Mouse (Mus musculus): Measurements from ENCODE around the gene Arhgef10l. TPM values are rescaled to one million over a fixed set of nuclear protein-coding genes. Genes with fewer than 3 reads are reported as not detected.
A peak's percentile ranks its signal among the peaks of the same experiment; 100 is the strongest.

Arhgef10l gene
- total RNA-seq, 2 experiments from 2014 or later, result 44.3 to 53.6 TPM

- DNase-seq (ENCODE audit: low spot score in 2 of 2), result no peak
- intact Hi-C loops (cut with DNase I), result loop anchor here (1.0 to 10.0 kb wide), 3 partner anchors 81 to 429 kb away; partner anchors contain the start of gene Igsf21
Observed at GRCm38 (mm10) chr4:140673527-140674264, 7.9 kb upstream of the Arhgef10l start.

GRCm38 (mm10) chr4:140667802-140668201 is 2.0 kb upstream of the Arhgef10l start:
- DNase-seq (ENCODE audit: low spot score in 2 of 2), result no peak
- intact Hi-C loops (cut with DNase I), result no loop called here

GRCm38 (mm10) chr4:140665053-140665452 is 759 bp downstream of the Arhgef10l start:
- no peak for DNase-seq (ENCODE audit: low spot score in 2 of 2)
- intact Hi-C loops (cut with DNase I), result no loop called here

- intact Hi-C loops (cut with DNase I), result no loop called here
- DNase-seq (ENCODE audit: low spot score in 2 of 2), result no peak
Observed at GRCm38 (mm10) chr4:140662882-140663585, 2.8 kb downstream of the Arhgef10l start.

GRCm38 (mm10) chr4:140662453-140662852 is 3.4 kb downstream of the Arhgef10l start:
- intact Hi-C loops (cut with DNase I), result no loop called here
- DNase-seq (ENCODE audit: low spot score in 2 of 2), result no peak

GRCm38 (mm10) chr4:140661406-140662022 is 4.3 kb downstream of the Arhgef10l start:
- intact Hi-C loops (cut with DNase I), result no loop called here
- DNase-seq (ENCODE audit: low spot score in 2 of 2), result no peak

- intact Hi-C loops (cut with DNase I), result no loop called here
- peak; percentile 81 to 85 for DNase-seq (ENCODE audit: low spot score in 2 of 2)
Observed at GRCm38 (mm10) chr4:140657681-140658575, 7.9 kb downstream of the Arhgef10l start.

- intact Hi-C loops (cut with DNase I), result no loop called here
- no peak for DNase-seq (ENCODE audit: low spot score in 2 of 2)
Observed at GRCm38 (mm10) chr4:140656529-140656928, 9.3 kb downstream of the Arhgef10l start.

- intact Hi-C loops (cut with DNase I), result no loop called here
Observed at GRCm38 (mm10) chr4:140654798-140655197, 11.0 kb downstream of the Arhgef10l start.

GRCm38 (mm10) chr4:140653835-140654583 is 11.8 kb downstream of the Arhgef10l start:
- intact Hi-C loops (cut with DNase I), result no loop called here
- no peak for DNase-seq (ENCODE audit: low spot score in 2 of 2)

More at GRCm38 (mm10) chr4:140654798-140655197, 11.0 kb downstream of the Arhgef10l start:
- DNase-seq (ENCODE audit: low spot score in 2 of 2), result no peak

- DNase-seq (ENCODE audit: low spot score in 2 of 2), result no peak
- intact Hi-C loops (cut with DNase I), result no loop called here
Observed at GRCm38 (mm10) chr4:140649731-140650130, 16.1 kb downstream of the Arhgef10l start.

- intact Hi-C loops (cut with DNase I), result no loop called here
- DNase-seq (ENCODE audit: low spot score in 2 of 2), result no peak
Observed at GRCm38 (mm10) chr4:140649207-140649591, 16.6 kb downstream of the Arhgef10l start.

- DNase-seq (ENCODE audit: low spot score in 2 of 2), result peak in 1 of 2 experiments; percentile 42
- intact Hi-C loops (cut with DNase I), result no loop called here
Observed at GRCm38 (mm10) chr4:140648443-140649206, 17.2 kb downstream of the Arhgef10l start.

GRCm38 (mm10) chr4:140647711-140648421 is 17.9 kb downstream of the Arhgef10l start:
- DNase-seq (ENCODE audit: low spot score in 2 of 2), result no peak
- intact Hi-C loops (cut with DNase I), result no loop called here

GRCm38 (mm10) chr4:140645638-140646037 is 20.2 kb downstream of the Arhgef10l start:
- no peak for DNase-seq (ENCODE audit: low spot score in 2 of 2)
- intact Hi-C loops (cut with DNase I), result no loop called here

GRCm38 (mm10) chr4:140644701-140645100 is 21.1 kb downstream of the Arhgef10l start:
- intact Hi-C loops (cut with DNase I), result no loop called here

GRCm38 (mm10) chr4:140644276-140644675 is 21.5 kb downstream of the Arhgef10l start:
- intact Hi-C loops (cut with DNase I), result no loop called here
- DNase-seq (ENCODE audit: low spot score in 2 of 2), result no peak

More at GRCm38 (mm10) chr4:140644701-140645100, 21.1 kb downstream of the Arhgef10l start:
- DNase-seq (ENCODE audit: low spot score in 2 of 2), result no peak
